Comparison of ENCODE assay signal across 12 mouse cellular contexts in genomic region chr10:39518859-39519258, GRCm38 (mm10).
DNase-seq lines count a peak whose midpoint lies in the region; ATAC-seq lines count a peak whose summit lies in the region.
"Had no signal": no experiment of that assay in that cellular context is flagged by ENCODE, and none has a peak within 500 bp of the region (broad histone marks: within the 10 kb centered on the region; RNA-seq: fewer than 3 reads in every experiment).

No protein-coding gene starts in this region.

- ATAC-seq in intestine, embryonic 16.5 days: no peak
- ATAC-seq in intestine, embryonic 15.5 days: no peak
- ATAC-seq in hindbrain, embryonic 14.5 days (ENCODE audit: low FRiP score): no peak
- ATAC-seq in erythroblast, adult 5-6 weeks (replicated peaks; ENCODE audit: low FRiP score, poor library complexity, severe bottlenecking): no peak

- 73% methylated on average over 3 of the region's 3 CpGs for WGBS in intestine, embryonic 16.5 days
- WGBS in intestine, embryonic 15.5 days: 81% methylated on average over 3 of the region's 3 CpGs
- 85% methylated on average over 3 of the region's 3 CpGs for WGBS in hindbrain, embryonic 14.5 days

- H3K4me2 ChIP-seq in intestine, embryonic 16.5 days (ENCODE audit: low read depth, low read length): no peak overlapping the region
- no peak overlapping the region for H3K4me2 ChIP-seq in intestine, embryonic 15.5 days (replicated peaks)
- no peak overlapping the region for H3K4me2 ChIP-seq in hindbrain, embryonic 14.5 days (replicated peaks)
- H3K4me2 ChIP-seq: kidney, embryonic 15.5 days had no signal

- H3K4me1 ChIP-seq in intestine, embryonic 16.5 days (ENCODE audit: control insufficient read depth, insufficient read depth, low read length): peaks cover 15% of the 10 kb centered on the region
- H3K4me1 ChIP-seq in intestine, embryonic 15.5 days (replicated peaks): peaks cover 13% of the 10 kb centered on the region
- H3K4me1 ChIP-seq in hindbrain, embryonic 14.5 days (replicated peaks; ENCODE audit: control insufficient read depth, insufficient read depth, low read length): peaks cover 46% of the 10 kb centered on the region

- H3K9me3 ChIP-seq in intestine, embryonic 16.5 days (ENCODE audit: control insufficient read depth, low read length): no peaks in the 10 kb centered on the region
- H3K9me3 ChIP-seq in intestine, embryonic 15.5 days: no peaks in the 10 kb centered on the region
- H3K9me3 ChIP-seq in hindbrain, embryonic 14.5 days (ENCODE audit: control insufficient read depth, low read length): no peaks in the 10 kb centered on the region
- H3K9me3 ChIP-seq: kidney, embryonic 15.5 days had no signal

- DNase-seq in adrenal gland, adult 8-10 months: peak; percentile 42
- DNase-seq in adrenal gland, adult 18-20 months (ENCODE audit: low spot score in 2 of 2): no peak
- peak; percentile 54 for DNase-seq in 3T3-L1 (ENCODE audit: low read depth, low spot score)
- DNase-seq in hindbrain, embryonic 14.5 days (ENCODE audit: low spot score): no peak
- no peak for DNase-seq in kidney, postnatal 10 days
- DNase-seq: B cell, adult 2 months; layer of hippocampus, postnatal 36 days had no signal

- H3K27me3 ChIP-seq in intestine, embryonic 16.5 days (replicated peaks; ENCODE audit: control insufficient read depth, insufficient read depth, low read length): no peaks in the 10 kb centered on the region
- H3K27me3 ChIP-seq in intestine, embryonic 15.5 days (replicated peaks): no peaks in the 10 kb centered on the region
- no peaks in the 10 kb centered on the region for H3K27me3 ChIP-seq in hindbrain, embryonic 14.5 days (ENCODE audit: control insufficient read depth, insufficient read depth, low read length)
- H3K27me3 ChIP-seq: kidney, embryonic 15.5 days; Patski had no signal

- no peak overlapping the region for H3K9ac ChIP-seq in intestine, embryonic 16.5 days (ENCODE audit: low read depth, low read length)
- no peak overlapping the region for H3K9ac ChIP-seq in intestine, embryonic 15.5 days
- 0 out of 2 replicates have a peak overlapping the region, but pooled peaks have one; percentile 44 for H3K9ac ChIP-seq in hindbrain, embryonic 14.5 days
- H3K9ac ChIP-seq: kidney, embryonic 15.5 days had no signal

- H3K27ac ChIP-seq in intestine, embryonic 16.5 days (ENCODE audit: low read length): peak overlapping the region; percentile 45; the same call in 1 of the 2 replicates
- no peak overlapping the region for H3K27ac ChIP-seq in intestine, embryonic 15.5 days
- peak overlapping the region; percentile 70; the same call in 1 of the 2 replicates for H3K27ac ChIP-seq in hindbrain, embryonic 14.5 days

- peaks cover 11% of the 10 kb centered on the region; the same call in 1 of the 2 replicates for H3K36me3 ChIP-seq in intestine, embryonic 16.5 days (ENCODE audit: control insufficient read depth, insufficient read depth, low read length)
- H3K36me3 ChIP-seq in intestine, embryonic 15.5 days: peaks cover 4% of the 10 kb centered on the region
- peaks cover 33% of the 10 kb centered on the region for H3K36me3 ChIP-seq in hindbrain, embryonic 14.5 days (replicated peaks; ENCODE audit: control insufficient read depth, insufficient read depth)

- no peak overlapping the region for H3K4me3 ChIP-seq in intestine, embryonic 16.5 days (ENCODE audit: low read length)
- no peak overlapping the region for H3K4me3 ChIP-seq in intestine, embryonic 15.5 days (replicated peaks)
- H3K4me3 ChIP-seq in hindbrain, embryonic 14.5 days (replicated peaks; ENCODE audit: low read length): no peak overlapping the region
- H3K4me3 ChIP-seq: kidney, embryonic 15.5 days had no signal

Comparison
In these comparisons a context has a peak if more than half of its experiments do, and no peak if none do; other contexts are left out.
1. DNase-seq: peak in adrenal gland, adult 8-10 months (single experiment) and 3T3-L1 (single experiment); none in adrenal gland, adult 18-20 months (0 of 2), hindbrain, embryonic 14.5 days (single experiment) and kidney, postnatal 10 days (single experiment).